Mouse (Mus musculus): Measurements from ENCODE around the gene Timm8a2. TPM values are rescaled to one million over a fixed set of nuclear protein-coding genes. Genes with fewer than 3 reads are reported as not detected.
A peak's percentile ranks its signal among the peaks of the same experiment; 100 is the strongest.

Gene Timm8a2
- polyA plus RNA-seq, 1 experiment = 0.31 TPM

DNA sequence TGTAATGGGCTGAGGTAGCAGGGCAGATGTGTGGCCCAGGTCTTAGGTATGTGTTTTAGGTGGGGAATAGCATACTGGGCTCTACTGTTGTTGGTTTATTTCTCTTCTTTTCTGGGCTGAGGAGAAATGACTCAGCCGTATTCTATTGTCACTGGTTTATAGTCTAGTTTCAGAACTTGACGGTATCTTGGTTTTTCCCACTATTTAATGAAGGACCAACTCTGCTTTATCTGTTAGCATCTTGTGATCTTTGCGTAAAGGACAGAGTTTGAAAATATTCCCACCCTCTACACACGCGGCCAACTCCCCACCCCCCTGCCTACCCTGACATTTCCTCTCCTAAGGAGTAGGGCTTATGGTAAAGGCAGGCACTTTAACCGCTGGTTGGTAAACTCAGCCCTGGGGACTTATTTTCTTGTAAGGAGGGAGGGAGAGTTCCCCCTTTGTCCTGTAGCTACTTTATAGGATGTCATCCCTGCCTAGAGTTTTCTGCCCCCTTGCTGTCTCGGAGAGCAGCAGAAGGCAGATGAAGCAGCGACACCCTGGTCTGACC, 7.7 kb downstream of the Timm8a2 start:
- H3K4me3 ChIP-seq (ENCODE audit: insufficient read depth, low read length) = no peak overlapping the region
- no peaks in the 10 kb centered on the region for H3K4me1 ChIP-seq (ENCODE audit: control insufficient read depth, insufficient read depth, low read length)
- H3K27ac ChIP-seq (ENCODE audit: insufficient read depth, low read length) = no peak overlapping the region
- TF ChIP-seq CTCF (IDR thresholded peaks at IDR 0.05; ENCODE audit: extremely low read depth, insufficient read depth, low read length) = no peak
- TF ChIP-seq POLR2A (IDR thresholded peaks at IDR 0.05; ENCODE audit: extremely low read depth, insufficient read depth, low read length) = no peak

DNA sequence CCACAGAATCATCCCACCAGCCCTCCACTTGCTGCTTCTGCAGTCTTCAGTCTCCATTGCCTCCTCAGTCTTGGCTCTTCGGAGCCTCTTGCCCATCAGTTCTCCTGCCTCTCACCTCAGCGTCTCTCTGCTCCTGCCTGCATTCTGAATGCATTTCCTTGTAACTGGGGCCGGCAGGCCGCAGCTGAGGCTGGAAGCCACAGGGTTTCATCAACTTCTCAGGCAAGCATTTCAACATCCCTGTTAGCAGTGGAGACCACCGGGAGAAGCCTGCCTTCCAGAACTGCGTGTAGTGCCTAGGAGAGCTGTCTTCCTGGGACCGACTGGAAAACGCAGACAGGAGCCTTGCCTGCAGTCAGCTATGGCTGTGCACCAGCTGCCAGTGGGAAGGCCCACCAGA, 13.3 kb downstream of the Timm8a2 start:
- Histone ChIP-seq H3K27ac (ENCODE audit: insufficient read depth, low read length) (no peak overlapping the region), H3K4me1 (ENCODE audit: control insufficient read depth, insufficient read depth, low read length) (no peaks in the 10 kb centered on the region), H3K4me3 (ENCODE audit: insufficient read depth, low read length) (no peak overlapping the region)
- TF ChIP-seq POLR2A (IDR thresholded peaks at IDR 0.05; ENCODE audit: extremely low read depth, insufficient read depth, low read length) (no peak), CTCF (IDR thresholded peaks at IDR 0.05; ENCODE audit: extremely low read depth, insufficient read depth, low read length) (no peak)

DNA sequence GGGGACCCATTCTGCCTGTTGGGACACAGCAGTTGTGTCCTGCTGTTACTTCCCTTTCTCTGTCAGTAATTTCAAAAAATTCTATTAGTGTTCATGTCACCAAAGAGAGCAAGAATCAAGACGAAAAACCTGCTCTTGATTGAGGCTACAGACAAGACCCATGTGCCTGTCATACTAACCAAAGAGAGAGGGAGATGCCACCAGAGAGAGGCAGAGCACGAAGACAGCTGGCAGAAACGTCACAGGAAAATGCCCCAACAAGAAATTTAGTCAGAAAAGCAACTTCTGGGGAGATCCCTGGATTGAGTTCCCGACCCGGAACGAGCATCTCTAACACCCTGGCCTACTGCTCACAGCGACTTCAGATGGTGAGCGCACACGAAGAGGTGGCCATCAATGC, 14.3 kb downstream of the Timm8a2 start:
- no peaks in the 10 kb centered on the region for H3K4me1 ChIP-seq (ENCODE audit: control insufficient read depth, insufficient read depth, low read length)
- H3K27ac ChIP-seq (ENCODE audit: insufficient read depth, low read length) = no peak overlapping the region
- TF ChIP-seq CTCF (IDR thresholded peaks at IDR 0.05; ENCODE audit: extremely low read depth, insufficient read depth, low read length) (no peak), POLR2A (IDR thresholded peaks at IDR 0.05; ENCODE audit: extremely low read depth, insufficient read depth, low read length) (no peak)

DNA sequence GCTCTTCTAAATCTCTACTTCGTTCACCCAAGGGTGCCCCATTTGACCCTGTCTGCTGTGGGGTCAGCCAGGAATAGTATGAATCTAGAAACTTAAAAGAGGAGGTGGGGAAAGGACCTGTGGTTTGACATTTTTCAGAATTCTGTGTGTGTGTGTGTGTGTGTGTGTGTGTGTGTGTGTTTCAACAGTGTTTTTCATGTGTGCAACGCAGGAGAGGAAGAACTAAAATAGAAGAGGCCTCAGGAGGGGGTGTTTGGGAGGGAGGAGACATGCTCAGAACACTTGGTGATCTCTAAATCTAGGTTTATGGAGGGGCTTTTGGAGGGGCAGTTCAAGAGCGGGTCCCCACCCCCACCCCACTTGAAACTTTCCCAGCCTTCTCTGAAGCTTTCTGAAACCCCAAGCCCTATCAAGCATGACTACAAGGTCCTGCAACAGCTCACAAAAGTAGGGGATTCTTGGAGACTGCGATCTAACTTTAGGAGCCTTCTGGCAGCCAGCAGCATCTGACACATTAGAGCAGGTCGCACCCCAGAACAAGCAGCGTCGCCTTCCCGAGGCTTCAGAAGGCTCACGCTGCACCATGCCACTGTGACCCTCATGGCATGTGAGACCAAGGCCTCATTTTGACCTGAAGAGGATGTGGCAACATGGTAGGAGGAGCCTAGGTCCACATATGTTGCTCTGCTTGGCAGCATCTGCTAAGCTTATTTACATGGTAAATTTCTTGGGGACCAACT, 18.6 kb downstream of the Timm8a2 start:
- TF ChIP-seq CTCF (IDR thresholded peaks at IDR 0.05; ENCODE audit: extremely low read depth, insufficient read depth, low read length) (no peak), POLR2A (IDR thresholded peaks at IDR 0.05; ENCODE audit: extremely low read depth, insufficient read depth, low read length) (no peak)
- Histone ChIP-seq H3K27ac (ENCODE audit: insufficient read depth, low read length) (no peak overlapping the region), H3K4me3 (ENCODE audit: insufficient read depth, low read length) (no peak overlapping the region)

More for the DNA sequence above, 14.3 kb downstream of the Timm8a2 start:
- H3K4me3 ChIP-seq (ENCODE audit: insufficient read depth, low read length) = no peak overlapping the region

DNA sequence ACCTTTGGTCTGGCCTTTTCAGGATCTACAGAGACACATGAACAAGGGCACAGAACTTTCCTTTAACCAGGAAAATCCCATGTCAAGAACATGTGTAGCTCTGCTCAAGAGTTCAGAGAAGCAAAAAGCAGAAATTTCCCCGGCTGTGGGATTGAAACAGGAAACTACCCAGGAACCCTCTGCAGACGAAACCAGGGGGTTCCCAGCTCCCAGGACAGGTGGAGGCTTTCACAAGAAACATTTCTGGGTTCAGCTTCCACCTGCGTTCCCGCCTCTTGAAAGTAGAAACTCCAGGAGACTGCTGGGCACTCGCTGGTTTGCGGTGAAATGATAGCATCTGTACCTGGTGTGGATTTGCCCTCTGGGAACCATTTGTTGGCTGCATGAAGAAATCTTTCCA, 22.4 kb downstream of the Timm8a2 start:
- Histone ChIP-seq H3K4me1 (ENCODE audit: control insufficient read depth, insufficient read depth, low read length) (no peaks in the 10 kb centered on the region), H3K4me3 (ENCODE audit: insufficient read depth, low read length) (no peak overlapping the region), H3K27ac (ENCODE audit: insufficient read depth, low read length) (no peak overlapping the region)
- TF ChIP-seq POLR2A (IDR thresholded peaks at IDR 0.05; ENCODE audit: extremely low read depth, insufficient read depth, low read length) (no peak), CTCF (IDR thresholded peaks at IDR 0.05; ENCODE audit: extremely low read depth, insufficient read depth, low read length) (no peak)

More for the DNA sequence above, 18.6 kb downstream of the Timm8a2 start:
- H3K4me1 ChIP-seq (ENCODE audit: control insufficient read depth, insufficient read depth, low read length) = no peaks in the 10 kb centered on the region

DNA sequence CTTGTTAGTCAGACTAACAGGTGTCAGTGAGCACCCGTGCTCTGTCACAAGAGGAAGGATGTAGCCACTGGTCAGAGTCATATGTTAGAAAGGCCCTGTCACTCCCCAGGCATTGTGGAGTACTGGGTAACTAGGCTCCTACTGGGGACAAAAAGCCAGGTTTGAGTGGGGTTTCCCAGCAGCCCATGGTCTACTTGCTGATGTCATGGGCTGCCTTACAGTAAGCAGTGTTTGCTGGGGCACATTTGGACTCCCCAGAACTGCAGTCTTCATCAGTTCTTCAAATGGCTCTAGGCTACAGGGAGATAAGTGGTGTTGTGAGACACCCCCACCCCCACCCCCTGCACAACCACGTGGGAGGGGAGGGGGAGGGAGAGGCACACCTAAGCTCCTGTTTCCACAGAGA, 23.5 kb downstream of the Timm8a2 start:
- Histone ChIP-seq H3K27ac (ENCODE audit: insufficient read depth, low read length) (no peak overlapping the region), H3K4me1 (ENCODE audit: control insufficient read depth, insufficient read depth, low read length) (no peaks in the 10 kb centered on the region), H3K4me3 (ENCODE audit: insufficient read depth, low read length) (no peak overlapping the region)
- TF ChIP-seq CTCF (IDR thresholded peaks at IDR 0.05; ENCODE audit: extremely low read depth, insufficient read depth, low read length) (no peak), POLR2A (IDR thresholded peaks at IDR 0.05; ENCODE audit: extremely low read depth, insufficient read depth, low read length) (no peak)

DNA sequence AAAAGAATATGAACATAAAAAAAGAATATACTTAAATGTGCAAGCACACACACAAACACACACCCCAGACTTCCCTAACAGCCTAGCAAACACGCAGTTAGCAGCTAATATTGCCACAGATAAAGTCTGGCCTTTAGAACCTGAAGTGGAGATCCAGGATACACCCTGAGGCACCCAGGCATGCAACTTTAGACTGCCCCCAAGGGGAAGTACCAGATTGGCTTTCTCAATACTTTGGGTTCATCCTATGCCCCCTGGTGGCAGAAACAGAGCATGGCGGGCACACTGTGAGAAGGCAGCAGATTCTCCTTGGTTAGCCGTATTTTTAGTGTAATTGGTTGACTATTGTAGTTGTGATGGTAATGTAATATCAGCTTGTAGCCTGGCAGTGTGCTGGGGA, 26.2 kb downstream of the Timm8a2 start:
- Histone ChIP-seq H3K4me3 (ENCODE audit: insufficient read depth, low read length) (no peak overlapping the region), H3K4me1 (ENCODE audit: control insufficient read depth, insufficient read depth, low read length) (no peaks in the 10 kb centered on the region), H3K27ac (ENCODE audit: insufficient read depth, low read length) (no peak overlapping the region)
- peak; percentile 86 for TF ChIP-seq CTCF (IDR thresholded peaks at IDR 0.05; ENCODE audit: extremely low read depth, insufficient read depth, low read length)
- no peak for TF ChIP-seq POLR2A (IDR thresholded peaks at IDR 0.05; ENCODE audit: extremely low read depth, insufficient read depth, low read length)

DNA sequence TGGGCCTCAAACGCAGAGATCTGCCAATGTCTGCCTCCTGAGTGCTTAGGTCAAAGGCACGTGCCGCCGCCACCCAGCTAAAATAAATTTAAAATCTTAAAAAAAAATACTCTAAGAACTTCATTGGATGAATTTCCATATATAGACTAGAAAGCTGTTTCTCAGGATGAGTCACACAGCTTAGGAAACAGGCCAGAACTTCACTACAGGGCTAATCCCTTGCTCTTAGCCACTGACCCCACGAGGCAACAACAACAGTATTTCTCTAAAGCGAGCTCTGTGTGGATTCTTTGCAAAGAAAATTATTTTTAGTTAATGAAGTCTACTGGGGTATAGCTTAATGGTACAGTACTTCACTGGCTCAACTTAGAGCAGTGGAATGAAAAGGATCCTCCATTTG, 26.9 kb downstream of the Timm8a2 start:
- Histone ChIP-seq H3K4me3 (ENCODE audit: insufficient read depth, low read length) (no peak overlapping the region), H3K27ac (ENCODE audit: insufficient read depth, low read length) (no peak overlapping the region), H3K4me1 (ENCODE audit: control insufficient read depth, insufficient read depth, low read length) (no peaks in the 10 kb centered on the region)
- no peak for TF ChIP-seq CTCF (IDR thresholded peaks at IDR 0.05; ENCODE audit: extremely low read depth, insufficient read depth, low read length)
- no peak for TF ChIP-seq POLR2A (IDR thresholded peaks at IDR 0.05; ENCODE audit: extremely low read depth, insufficient read depth, low read length)

DNA sequence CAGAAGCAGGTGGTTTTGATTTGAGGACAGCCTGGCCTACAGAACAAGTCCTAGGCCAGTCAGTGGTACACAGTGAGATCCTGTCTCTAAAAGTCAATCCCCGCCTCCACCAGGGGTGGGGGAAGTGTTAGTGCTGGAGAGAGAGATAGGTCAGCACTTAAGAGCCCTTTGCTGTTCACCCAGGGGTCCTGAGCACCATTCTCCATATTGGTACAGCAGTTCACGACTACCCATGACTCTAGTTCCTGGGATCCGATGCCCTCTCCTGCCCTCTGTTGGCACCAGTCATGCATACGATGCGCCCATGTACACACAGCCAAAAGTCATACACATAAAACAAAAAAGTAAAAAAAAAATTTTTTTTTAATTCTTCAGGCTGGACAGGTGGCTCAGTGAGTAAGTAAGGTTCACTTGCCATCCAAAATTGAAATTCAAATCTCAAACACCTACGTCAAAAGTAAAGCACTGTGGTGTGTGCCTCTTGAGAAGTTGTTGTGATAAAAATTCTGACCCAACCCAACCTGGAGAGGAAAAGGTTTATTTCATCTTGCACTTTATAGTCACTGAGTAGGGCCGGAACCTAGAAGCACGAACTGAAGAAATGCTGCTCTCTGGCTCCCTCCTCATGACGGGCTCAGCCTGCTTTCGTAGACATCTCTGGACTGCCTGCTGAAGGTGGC, 28.1 kb downstream of the Timm8a2 start:
- H3K4me1 ChIP-seq (ENCODE audit: control insufficient read depth, insufficient read depth, low read length) = no peaks in the 10 kb centered on the region
- no peak for TF ChIP-seq POLR2A (IDR thresholded peaks at IDR 0.05; ENCODE audit: extremely low read depth, insufficient read depth, low read length)
- H3K27ac ChIP-seq (ENCODE audit: insufficient read depth, low read length) = no peak overlapping the region
- H3K4me3 ChIP-seq (ENCODE audit: insufficient read depth, low read length) = no peak overlapping the region

DNA sequence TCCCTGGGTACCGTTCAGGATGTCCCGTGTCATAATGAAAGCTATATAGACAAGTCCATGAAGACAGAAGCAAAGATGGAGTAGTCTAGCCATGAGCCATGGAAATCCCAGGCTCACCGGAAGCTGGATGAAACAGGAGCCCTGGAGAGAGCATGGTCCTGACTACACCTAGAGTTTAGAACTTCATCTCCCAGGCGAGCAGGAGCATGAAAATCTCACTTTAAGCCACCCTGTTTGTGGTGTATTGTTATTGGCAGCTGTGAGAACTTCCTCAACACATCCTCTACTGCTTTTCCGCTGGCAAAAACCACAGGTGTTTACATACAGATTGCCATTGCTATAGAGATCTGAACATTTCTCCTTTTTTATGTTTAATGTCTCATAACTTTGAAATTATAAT, 29.1 kb downstream of the Timm8a2 start:
- Histone ChIP-seq H3K27ac (ENCODE audit: insufficient read depth, low read length) (no peak overlapping the region), H3K4me3 (ENCODE audit: insufficient read depth, low read length) (no peak overlapping the region), H3K4me1 (ENCODE audit: control insufficient read depth, insufficient read depth, low read length) (no peaks in the 10 kb centered on the region)
- TF ChIP-seq POLR2A (IDR thresholded peaks at IDR 0.05; ENCODE audit: extremely low read depth, insufficient read depth, low read length) (no peak), CTCF (IDR thresholded peaks at IDR 0.05; ENCODE audit: extremely low read depth, insufficient read depth, low read length) (no peak)

All from cortical plate, adult 2 months (tissue).